Mouse (Mus musculus) liver, embryonic 14.5 days (tissue): Measurements from ENCODE around the gene 5730522E02Rik. TPM values are rescaled to one million over a fixed set of nuclear protein-coding genes. Genes with fewer than 3 reads are reported as not detected.

ENCODE experiments used
- ATAC-seq: fragments of 200-750 bp; cut with Nextera tagmentation; 2 replicates; pipeline ENCODE4 v1.8.0; 2017; ENCODE audit warnings: moderate number of reproducible peaks, mild to moderate bottlenecking, moderate library complexity; ENCODE audit not compliant: insufficient read depth
- DNase-seq, 3 experiments: peaks; one replicate each; pipeline ENCODE4 v3.0.0-alpha.2; 2012 to 2013; ENCODE audit warnings: low read depth in 3 of 3, low spot score in 3 of 3
- H3K27ac ChIP-seq: fragments of 300-500 bp; sonication (generic); 2 replicates; pipeline ENCODE4 v1.5.1; 2014; ENCODE audit warnings: moderate library complexity, mild to moderate bottlenecking, control low read depth, inconsistent platforms
- H3K27me3 ChIP-seq: fragments of 300-500 bp; sonication (generic); 2 replicates; pipeline ENCODE4 v1.6.1; 2014; ENCODE audit warnings: mild to moderate bottlenecking, low read length, moderate library complexity; ENCODE audit not compliant: control insufficient read depth, insufficient read depth
- H3K36me3 ChIP-seq: fragments of 300-500 bp; sonication (generic); replicated peaks from 2 replicates; pipeline ENCODE4 v1.6.1; 2014; ENCODE audit warnings: low read depth; ENCODE audit not compliant: control insufficient read depth, insufficient read depth
- H3K4me1 ChIP-seq, 2 experiments: fragments of 200-500 bp in 1 of 2; fragments of 300-500 bp in 1 of 2; sonication (generic) in 1 of 2; replicated peaks; 2 replicates each; pipeline ENCODE4 v1.6.1; 2012 to 2014; ENCODE audit warnings: antibody characterized with exemption in 1 of 2, inconsistent platforms in 1 of 2, low read length in 1 of 2; ENCODE audit not compliant: control insufficient read depth in 2 of 2, insufficient read depth in 2 of 2
- H3K4me2 ChIP-seq: fragments of 300-500 bp; sonication (generic); 2 replicates; pipeline ENCODE4 v1.6.1; 2014; ENCODE audit warnings: low read depth, mild to moderate bottlenecking, control low read depth, moderate library complexity
- H3K4me3 ChIP-seq, 2 experiments: fragments of 200-500 bp in 1 of 2; fragments of 300-500 bp in 1 of 2; sonication (generic) in 1 of 2; 2 replicates each; pipeline ENCODE4 v1.5.1; 2012 to 2014; ENCODE audit warnings: low read depth in 2 of 2, low read length in 2 of 2, mild to moderate bottlenecking in 2 of 2, control low read depth in 1 of 2, inconsistent platforms in 1 of 2, moderate library complexity in 1 of 2; ENCODE audit not compliant: insufficient read depth in 1 of 2
- H3K9ac ChIP-seq: fragments of 300-500 bp; sonication (generic); replicated peaks from 2 replicates; pipeline ENCODE4 v1.6.1; 2014; ENCODE audit warnings: mild to moderate bottlenecking, control low read depth, moderate library complexity
- H3K9me3 ChIP-seq: fragments of 300-500 bp; sonication (generic); 2 replicates; pipeline ENCODE4 v1.6.1; 2016; ENCODE audit warnings: low read length, mixed read lengths; ENCODE audit not compliant: control insufficient read depth
- CTCF ChIP-seq: IDR thresholded peaks from 2 replicates; pipeline ENCODE4 v1.5.1; 2016; ENCODE audit warnings: antibody characterized with exemption, low read depth, control low read depth
- EP300 ChIP-seq: IDR thresholded peaks from 2 replicates; pipeline ENCODE4 v1.6.1; 2016; ENCODE audit warnings: antibody characterized with exemption, low read depth
- WGBS: fragments of 180-500 bp; shearing (Covaris S2); extraction: QIAGEN DNeasy Blood & Tissue Kit; methylation state at CpG from one replicate; pipeline ENCODE4 v1.1.7; 2014; ENCODE audit not compliant: insufficient replicate concordance; 5-methylcytosine and 5-hydroxymethylcytosine counted together
- polyA plus RNA-seq, 2 experiments: library from polyadenylated mRNA; depleted of rRNA in 1 of 2; stranded (reverse) in 1 of 2; unstranded in 1 of 2; fragments of >200 nt; fragmentation: Nextera tagmentation in 1 of 2; extraction: Ambion mirVana in 1 of 2; gene quantifications; 2 replicates each; pipeline versions ENCODE4 v1.2.1 to v1.2.3; 2012 to 2014

Gene 5730522E02Rik
- polyA plus RNA-seq, 2 experiments, result 0.10 to 0.25 TPM

DNA sequence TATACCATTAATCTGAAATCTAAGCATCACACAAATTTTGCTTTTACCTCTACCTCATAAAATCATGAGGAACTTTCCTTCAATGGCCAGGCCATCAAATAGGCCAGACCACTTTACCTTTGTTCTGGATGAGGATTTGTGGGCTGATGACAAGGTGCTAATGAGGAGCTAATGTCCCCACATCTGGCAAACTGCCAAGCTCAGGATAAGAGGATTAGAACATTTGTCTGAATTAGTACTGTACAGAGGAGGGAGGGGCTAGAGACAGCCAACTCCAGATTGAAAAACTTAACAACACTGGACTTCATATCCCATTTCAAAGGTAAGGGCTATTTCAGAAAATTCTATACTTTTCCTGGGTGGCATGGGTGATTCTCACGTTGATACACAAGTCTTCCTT lies 101.9 kb downstream of the 5730522E02Rik start:
- Histone ChIP-seq H3K4me3 (no peak overlapping the region), H3K36me3 (no peaks in the 10 kb centered on the region), H3K27me3 (no peaks in the 10 kb centered on the region), H3K4me2 (no peak overlapping the region), H3K4me1 (no peaks in the 10 kb centered on the region), H3K27ac (no peak overlapping the region), H3K9me3 (no peaks in the 10 kb centered on the region), H3K9ac (no peak overlapping the region)
- 27% methylated on average over 1 of the region's 1 CpGs for WGBS
- DNase-seq (no peak), ATAC-seq (no peak)
- TF ChIP-seq CTCF (no peak), EP300 (no peak)

DNA sequence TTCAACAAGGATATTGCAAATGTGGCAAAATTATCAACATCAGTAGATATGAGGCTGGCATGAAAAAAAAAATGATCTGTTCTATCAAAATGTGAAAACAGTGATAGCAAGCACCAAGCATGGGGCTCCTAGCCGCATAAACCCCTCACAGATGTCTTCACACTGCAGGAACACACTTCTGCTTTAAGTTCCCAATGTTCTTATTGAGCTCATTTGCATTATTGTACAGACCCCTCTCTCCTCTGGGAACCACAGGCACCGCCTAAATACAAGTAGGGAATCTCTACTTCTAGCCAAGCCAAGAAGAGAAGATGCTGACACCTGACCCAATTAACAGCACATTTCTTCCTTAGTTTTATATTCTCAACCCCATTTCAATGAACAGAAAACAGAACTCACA lies 105.9 kb downstream of the 5730522E02Rik start:
- ATAC-seq, result no peak
- no peak overlapping the region for H3K4me3 ChIP-seq
- H3K36me3 ChIP-seq, result no peaks in the 10 kb centered on the region
- no peak for DNase-seq
- no peaks in the 10 kb centered on the region for H3K27me3 ChIP-seq
- no peak for TF ChIP-seq CTCF
- no peak for TF ChIP-seq EP300
- H3K9me3 ChIP-seq, result no peaks in the 10 kb centered on the region
- no peak overlapping the region for H3K4me2 ChIP-seq
- H3K4me1 ChIP-seq, result no peaks in the 10 kb centered on the region
- no peak overlapping the region for H3K9ac ChIP-seq
- 31% methylated on average over 2 of the region's 2 CpGs for WGBS
- no peak overlapping the region for H3K27ac ChIP-seq

DNA sequence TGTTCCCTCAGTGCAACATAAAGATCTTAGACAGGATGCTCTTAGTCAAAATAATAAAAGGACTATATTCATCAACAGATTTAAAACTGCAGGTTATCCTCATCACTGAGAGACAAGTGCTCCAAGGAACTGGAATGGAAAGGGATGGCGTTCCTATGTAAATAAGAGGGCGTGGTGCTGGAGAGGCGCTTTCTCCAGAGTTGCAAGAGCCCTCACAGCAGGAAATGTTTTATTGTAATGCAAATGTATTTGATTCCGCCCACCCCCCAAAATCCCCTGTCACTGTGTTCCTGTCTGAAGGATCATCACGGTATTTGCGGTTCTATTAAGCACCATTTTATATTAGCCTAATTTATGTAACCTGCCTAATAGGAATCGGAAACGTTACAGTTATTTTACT lies 106.9 kb downstream of the 5730522E02Rik start:
- no peak overlapping the region for H3K4me2 ChIP-seq
- ATAC-seq, result no peak
- no peaks in the 10 kb centered on the region for H3K36me3 ChIP-seq
- WGBS, result 8% methylated on average over 8 of the region's 8 CpGs
- TF ChIP-seq EP300 (no peak), CTCF (no peak)
- H3K27ac ChIP-seq, result no peak overlapping the region
- no peaks in the 10 kb centered on the region for H3K27me3 ChIP-seq
- no peak for DNase-seq
- no peaks in the 10 kb centered on the region for H3K4me1 ChIP-seq
- H3K9ac ChIP-seq, result no peak overlapping the region
- no peak overlapping the region for H3K4me3 ChIP-seq
- H3K9me3 ChIP-seq, result no peaks in the 10 kb centered on the region

DNA sequence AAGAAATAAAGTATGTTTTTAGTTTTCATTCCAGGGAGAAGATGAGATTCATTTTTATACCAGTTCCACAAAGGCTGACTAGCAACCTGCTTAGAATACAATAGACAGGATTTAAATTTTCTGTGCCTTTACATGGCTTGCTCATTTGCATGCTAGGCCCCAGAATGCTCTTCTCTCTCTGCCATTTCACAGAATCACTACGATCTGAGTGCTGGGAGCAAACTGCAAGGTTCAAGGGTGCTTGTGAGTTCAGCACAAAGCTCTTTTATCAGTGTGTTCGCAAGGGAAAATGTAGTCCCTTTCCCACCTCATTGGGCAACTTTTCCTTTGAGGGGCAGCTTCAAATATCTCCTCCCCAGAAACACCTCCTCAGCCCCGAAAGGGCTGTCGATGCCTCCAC lies 107.7 kb downstream of the 5730522E02Rik start:
- Histone ChIP-seq H3K4me3 (no peak overlapping the region), H3K36me3 (no peaks in the 10 kb centered on the region), H3K4me2 (no peak overlapping the region), H3K9ac (no peak overlapping the region), H3K27me3 (no peaks in the 10 kb centered on the region), H3K27ac (no peak overlapping the region), H3K4me1 (no peaks in the 10 kb centered on the region), H3K9me3 (no peaks in the 10 kb centered on the region)
- 22% methylated on average over 4 of the region's 4 CpGs for WGBS
- ATAC-seq (no peak), DNase-seq (no peak)
- no peak for TF ChIP-seq CTCF
- TF ChIP-seq EP300, result no peak

DNA sequence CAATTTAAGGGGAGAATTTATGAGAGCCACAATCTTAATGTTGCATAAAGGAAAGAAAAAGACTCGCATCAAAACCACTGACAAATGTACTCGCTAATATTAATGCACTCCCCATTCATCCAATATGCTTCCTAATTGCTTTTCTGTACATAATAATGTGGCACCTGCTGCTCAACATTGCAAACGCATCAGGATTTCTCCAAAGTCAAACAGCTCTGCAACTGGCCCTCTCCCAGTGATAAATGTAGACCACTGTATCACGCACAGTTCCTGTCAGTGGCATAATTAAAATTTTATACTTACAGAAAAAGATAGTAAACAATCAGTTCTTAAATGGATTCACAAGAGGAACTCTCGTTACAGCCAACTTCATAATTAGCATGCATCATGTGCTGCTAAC lies 110.5 kb downstream of the 5730522E02Rik start:
- H3K9me3 ChIP-seq, result no peaks in the 10 kb centered on the region
- DNase-seq, result no peak
- WGBS, result 63% methylated on average over 5 of the region's 5 CpGs
- H3K9ac ChIP-seq, result no peak overlapping the region
- no peak overlapping the region for H3K4me2 ChIP-seq
- H3K4me3 ChIP-seq, result no peak overlapping the region
- TF ChIP-seq EP300 (no peak), CTCF (no peak)
- no peaks in the 10 kb centered on the region for H3K4me1 ChIP-seq
- H3K27ac ChIP-seq, result no peak overlapping the region
- no peaks in the 10 kb centered on the region for H3K27me3 ChIP-seq
- no peak for ATAC-seq
- H3K36me3 ChIP-seq, result no peaks in the 10 kb centered on the region

DNA sequence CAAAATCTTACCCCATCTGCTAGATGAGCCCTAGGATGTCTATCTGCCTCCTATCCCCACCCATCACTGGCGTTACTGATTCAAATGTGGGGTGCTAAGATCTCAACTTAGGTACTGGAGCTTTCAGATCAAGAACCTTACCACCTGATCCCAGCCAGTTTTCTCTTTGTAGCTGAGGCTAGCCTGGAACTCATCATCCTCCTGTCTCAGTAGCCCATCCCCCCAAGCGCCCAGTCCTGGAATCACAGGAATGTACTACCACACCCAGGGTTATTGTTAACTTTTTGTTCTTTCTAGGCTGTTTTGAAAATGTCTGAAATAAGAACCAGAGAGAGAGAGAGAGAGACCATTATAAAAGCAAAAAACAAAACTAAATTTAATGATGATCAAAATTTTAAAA lies 111.6 kb downstream of the 5730522E02Rik start:
- H3K4me3 ChIP-seq, result no peak overlapping the region
- no peaks in the 10 kb centered on the region for H3K27me3 ChIP-seq
- DNase-seq, result no peak
- H3K4me2 ChIP-seq, result no peak overlapping the region
- 58% methylated on average over 2 of the region's 2 CpGs for WGBS
- H3K27ac ChIP-seq, result no peak overlapping the region
- no peaks in the 10 kb centered on the region for H3K36me3 ChIP-seq
- no peaks in the 10 kb centered on the region for H3K4me1 ChIP-seq
- no peaks in the 10 kb centered on the region for H3K9me3 ChIP-seq
- TF ChIP-seq EP300 (no peak), CTCF (no peak)
- no peak for ATAC-seq
- no peak overlapping the region for H3K9ac ChIP-seq
